Mouse (Mus musculus) forebrain, postnatal 0 days (tissue): ENCODE measurements around the gene Spint1. TPM values are rescaled to one million over a fixed set of nuclear protein-coding genes. Genes with fewer than 3 reads are reported as not detected.
A peak's percentile ranks its signal among the peaks of the same experiment; 100 is the strongest.

Source experiments
- ATAC-seq: fragments of 200-750 bp; cut with Nextera tagmentation; 2 replicates; pipeline ENCODE4 v1.8.0; 2017; ENCODE audit warnings: mild to moderate bottlenecking, moderate library complexity
- DNase-seq: peaks from one replicate; pipeline ENCODE4 v3.0.0-alpha.2; 2015
- H3K27ac ChIP-seq: fragments of 300-500 bp; sonication (generic); 2 replicates; pipeline ENCODE4 v1.5.1; 2014; ENCODE audit warnings: low read depth, mild to moderate bottlenecking, antibody characterized with exemption, low read length, moderate library complexity, mixed read lengths
- H3K27me3 ChIP-seq: fragments of 300-500 bp; sonication (generic); 2 replicates; pipeline ENCODE4 v1.6.1; 2014; ENCODE audit warnings: mild to moderate bottlenecking, low read length, mixed read lengths; ENCODE audit not compliant: insufficient read depth
- H3K36me3 ChIP-seq: fragments of 300-500 bp; sonication (generic); 2 replicates; pipeline ENCODE4 v1.6.1; 2014; ENCODE audit warnings: mild to moderate bottlenecking, moderate library complexity; ENCODE audit not compliant: insufficient read depth
- H3K4me1 ChIP-seq: fragments of 300-500 bp; sonication (generic); 2 replicates; pipeline ENCODE4 v1.6.1; 2014; ENCODE audit warnings: antibody characterized with exemption; ENCODE audit not compliant: insufficient read depth
- H3K4me2 ChIP-seq: fragments of 300-500 bp; sonication (generic); 2 replicates; pipeline ENCODE4 v1.6.1; 2014; ENCODE audit warnings: low read depth, mild to moderate bottlenecking, moderate library complexity
- H3K4me3 ChIP-seq: fragments of 300-500 bp; sonication (generic); 2 replicates; pipeline ENCODE4 v1.5.1; 2014; ENCODE audit warnings: low read depth, low read length, mixed read lengths
- H3K9ac ChIP-seq: fragments of 300-500 bp; sonication (generic); 2 replicates; pipeline ENCODE4 v1.6.1; 2014; ENCODE audit warnings: mild to moderate bottlenecking
- H3K9me3 ChIP-seq: fragments of 300-500 bp; sonication (generic); 2 replicates; pipeline ENCODE4 v1.6.1; 2016; ENCODE audit warnings: low read length
- CTCF ChIP-seq: sonication (generic); IDR thresholded peaks from 2 replicates; pipeline ENCODE4 v1.5.1; 2016; ENCODE audit warnings: antibody characterized with exemption, control low read depth, low read depth
- WGBS: fragments of 180-500 bp; shearing (Covaris S2); extraction: QIAGEN DNeasy Blood & Tissue Kit; methylation state at CpG from one replicate; pipeline ENCODE4 v1.1.7; 2014; 5-methylcytosine and 5-hydroxymethylcytosine counted together
- polyA plus RNA-seq: library from polyadenylated mRNA; unstranded; fragments of >200 nt; fragmentation: Nextera tagmentation; extraction: Ambion mirVana; gene quantifications from 2 replicates; pipeline ENCODE4 v1.2.1, GENCODE M21; 2015
- total RNA-seq: library from RNA; depleted of rRNA; stranded (reverse); fragments of >200 nt; gene quantifications from 2 replicates; pipeline ENCODE4 v1.2.3, GENCODE M21; 2014

Gene Spint1
- total and polyA plus RNA-seq, 2 experiments from 2014 or later: 1.1 to 1.6 TPM

DNA sequence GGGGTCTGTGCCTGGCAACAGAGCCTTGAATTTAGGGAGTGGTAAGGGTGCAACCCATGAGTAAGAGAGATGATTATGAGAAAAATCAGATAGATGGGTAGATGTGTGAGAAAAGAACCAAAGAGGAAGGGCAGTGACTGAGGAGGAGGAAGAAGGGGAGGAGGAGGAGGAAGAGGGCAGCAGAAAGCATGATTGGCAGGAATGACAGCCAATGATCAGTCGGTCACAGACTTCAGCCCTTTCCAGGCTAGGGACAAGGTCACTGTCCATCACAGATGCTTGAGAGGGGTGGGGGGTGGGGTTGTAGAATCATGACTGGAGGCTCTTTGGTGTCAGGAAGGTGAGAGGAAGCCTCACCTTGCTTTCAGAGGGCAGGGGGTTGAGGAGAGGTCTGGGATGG is 23.4 kb downstream of the Spint1 start:
- no peaks in the 10 kb centered on the region for H3K36me3 ChIP-seq
- DNase-seq (no peak), ATAC-seq (no peak)
- no peak overlapping the region for H3K27ac ChIP-seq
- H3K4me1 ChIP-seq: no peaks in the 10 kb centered on the region
- no peaks in the 10 kb centered on the region for H3K9me3 ChIP-seq
- H3K27me3 ChIP-seq: peaks cover 2% of the 10 kb centered on the region; the same call in 1 of the 2 replicates
- no peak overlapping the region for H3K9ac ChIP-seq
- H3K4me3 ChIP-seq: no peak overlapping the region
- no peak for TF ChIP-seq CTCF
- no peak overlapping the region for H3K4me2 ChIP-seq
- WGBS: 78% methylated on average over 1 of the region's 1 CpGs

GRCm38 (mm10) chr2:119261326-119261725 is 24.2 kb downstream of the Spint1 start:
- TF ChIP-seq CTCF: no peak
- Histone ChIP-seq H3K4me2 (no peak overlapping the region), H3K9ac (no peak overlapping the region), H3K9me3 (no peaks in the 10 kb centered on the region), H3K27me3 (no peaks in the 10 kb centered on the region), H3K36me3 (no peaks in the 10 kb centered on the region), H3K4me1 (no peaks in the 10 kb centered on the region), H3K27ac (no peak overlapping the region), H3K4me3 (no peak overlapping the region)
- 51% methylated on average over 2 of the region's 2 CpGs for WGBS
- ATAC-seq: no peak
- no peak for DNase-seq

DNA sequence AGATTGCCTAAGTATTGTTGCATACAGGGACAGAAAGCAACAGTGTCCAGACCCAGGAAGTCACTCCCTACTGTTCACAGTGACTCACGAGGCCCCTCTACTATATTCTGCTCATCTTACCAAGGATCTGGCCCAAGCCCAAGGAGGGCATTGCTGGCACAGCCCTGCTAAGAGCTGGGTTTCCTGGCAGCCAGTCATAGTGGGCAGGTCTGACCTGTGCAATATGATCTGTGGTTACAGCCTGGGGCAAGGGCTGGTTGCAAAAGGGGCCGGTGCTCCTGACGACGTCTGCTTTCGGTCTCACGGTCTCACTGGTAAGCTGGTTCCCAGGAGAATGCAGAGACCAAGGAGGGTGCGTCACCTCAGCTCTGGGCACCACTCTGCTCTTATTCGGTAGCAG is 25.8 kb downstream of the Spint1 start:
- TF ChIP-seq CTCF: no peak
- no peak overlapping the region for H3K4me2 ChIP-seq
- ATAC-seq: peak; percentile 48; the same call in 1 of the 2 replicates
- H3K4me1 ChIP-seq: no peaks in the 10 kb centered on the region
- WGBS: 23% methylated on average over 8 of the region's 8 CpGs
- no peaks in the 10 kb centered on the region for H3K9me3 ChIP-seq
- H3K27me3 ChIP-seq: no peaks in the 10 kb centered on the region
- no peaks in the 10 kb centered on the region for H3K36me3 ChIP-seq
- no peak overlapping the region for H3K9ac ChIP-seq
- no peak for DNase-seq
- no peak overlapping the region for H3K27ac ChIP-seq
- no peak overlapping the region for H3K4me3 ChIP-seq

DNA sequence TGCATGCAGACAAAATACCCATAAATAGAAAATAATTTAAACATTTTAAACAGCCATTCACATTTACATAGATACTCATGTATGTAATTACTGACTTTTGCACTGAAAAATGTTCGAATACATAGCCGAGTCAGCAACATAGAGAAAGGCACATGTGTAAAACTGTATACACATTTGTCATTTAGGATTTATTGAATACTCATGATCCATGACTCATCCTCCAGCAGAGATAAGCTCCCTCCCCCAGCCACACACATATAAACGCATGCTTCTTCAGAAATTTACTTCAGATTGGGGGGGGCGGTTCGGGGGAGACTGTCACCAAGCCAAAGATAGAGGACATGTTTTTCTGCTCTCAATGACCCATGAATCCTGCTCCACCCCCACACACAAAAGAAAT is 26.7 kb downstream of the Spint1 start:
- TF ChIP-seq CTCF: no peak
- DNase-seq (no peak), ATAC-seq (no peak)
- 81% methylated on average over 5 of the region's 5 CpGs for WGBS
- H3K27ac ChIP-seq: no peak overlapping the region
- no peaks in the 10 kb centered on the region for H3K9me3 ChIP-seq
- no peak overlapping the region for H3K4me3 ChIP-seq
- H3K36me3 ChIP-seq: no peaks in the 10 kb centered on the region
- no peak overlapping the region for H3K4me2 ChIP-seq
- H3K27me3 ChIP-seq: no peaks in the 10 kb centered on the region
- no peak overlapping the region for H3K9ac ChIP-seq
- peaks cover under 1% of the 10 kb centered on the region; the same call in 1 of the 2 replicates for H3K4me1 ChIP-seq

DNA sequence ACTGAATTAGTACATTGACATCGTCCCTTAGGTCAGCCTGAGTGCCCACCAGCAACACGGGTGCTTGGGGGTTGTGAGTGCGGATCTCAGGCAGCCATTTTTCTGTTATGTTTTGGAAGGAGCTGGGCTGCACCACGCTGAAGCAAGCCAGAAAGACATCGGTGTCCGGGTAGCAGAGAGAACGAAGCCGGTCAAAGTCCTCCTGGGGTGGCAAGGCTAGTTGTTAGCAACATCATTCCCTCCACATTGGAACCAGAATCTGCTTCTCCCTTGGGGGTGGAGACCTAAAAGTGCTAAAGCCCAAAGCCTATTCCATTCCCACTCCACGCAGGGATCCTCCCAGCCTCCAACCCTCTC is 33.1 kb downstream of the Spint1 start:
- H3K9ac ChIP-seq: peak overlapping the region; percentile 91
- peak overlapping the region; percentile 79 for H3K4me2 ChIP-seq
- ATAC-seq (no peak), DNase-seq (no peak)
- no peaks in the 10 kb centered on the region for H3K9me3 ChIP-seq
- H3K27me3 ChIP-seq: no peaks in the 10 kb centered on the region
- H3K4me3 ChIP-seq: peak overlapping the region; percentile 75
- H3K4me1 ChIP-seq: peaks cover 17% of the 10 kb centered on the region; the same call in 1 of the 2 replicates
- no peak for TF ChIP-seq CTCF
- peak overlapping the region; percentile 77; the same call in 1 of the 2 replicates for H3K27ac ChIP-seq
- no peaks in the 10 kb centered on the region for H3K36me3 ChIP-seq
- WGBS: 49% methylated on average over 9 of the region's 9 CpGs

DNA sequence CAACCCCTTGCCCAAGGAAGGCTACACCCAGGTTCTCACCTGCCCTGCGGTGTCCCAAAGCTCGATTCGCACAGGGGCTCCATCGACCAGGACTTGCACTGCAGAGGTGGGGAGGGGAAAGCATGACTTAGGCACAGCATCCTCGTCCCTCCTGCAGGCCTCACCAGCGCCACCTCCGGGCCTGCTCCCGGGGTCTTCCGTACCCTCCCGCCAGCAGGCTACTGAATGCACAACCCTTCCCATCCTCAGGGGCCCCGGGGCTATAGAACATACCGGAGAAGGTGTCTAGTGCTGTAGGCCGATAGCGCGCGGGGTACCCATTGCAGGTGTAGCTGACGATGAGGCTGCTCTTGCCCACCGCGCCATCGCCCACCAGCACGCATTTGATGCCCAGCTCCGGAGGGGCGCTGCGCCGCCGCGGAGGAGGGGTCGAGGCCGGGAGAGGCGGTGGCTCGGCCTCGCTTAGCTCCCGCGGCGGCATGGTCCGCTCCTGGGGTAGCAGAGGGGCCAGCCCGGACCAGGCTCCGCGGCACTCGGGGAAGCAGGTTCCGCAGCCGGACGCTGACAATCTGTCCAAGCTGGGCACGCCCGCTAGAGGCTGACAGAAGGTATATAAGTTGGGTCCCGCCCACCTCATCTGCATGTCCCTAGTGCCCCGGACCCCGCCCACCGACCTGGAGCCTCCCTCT is 33.6 kb downstream of the Spint1 start, which contains the start of gene Rhov:
Gene Rhov (minus strand): TSS at position 630 of the 689 bp plus-strand sequence.
- ATAC-seq (peak; percentile 94), DNase-seq (peak; percentile 78)
- H3K9ac ChIP-seq: peak within 1 kb of the TSS; percentile 91
- TF ChIP-seq CTCF: peak; percentile 75
- peak within 1 kb of the TSS; percentile 77 for H3K27ac ChIP-seq
- H3K4me2 ChIP-seq: peak within 1 kb of the TSS; percentile 79
- under 1% methylated on average over 49 of the region's 49 CpGs for WGBS
- peak within 1 kb of the TSS; percentile 75 for H3K4me3 ChIP-seq
- H3K36me3 ChIP-seq: no peaks in the 10 kb centered on the region
- no peaks in the 10 kb centered on the region for H3K27me3 ChIP-seq
- no peaks in the 10 kb centered on the region for H3K9me3 ChIP-seq
- H3K4me1 ChIP-seq: peaks cover 17% of the 10 kb centered on the region; the same call in 1 of the 2 replicates

DNA sequence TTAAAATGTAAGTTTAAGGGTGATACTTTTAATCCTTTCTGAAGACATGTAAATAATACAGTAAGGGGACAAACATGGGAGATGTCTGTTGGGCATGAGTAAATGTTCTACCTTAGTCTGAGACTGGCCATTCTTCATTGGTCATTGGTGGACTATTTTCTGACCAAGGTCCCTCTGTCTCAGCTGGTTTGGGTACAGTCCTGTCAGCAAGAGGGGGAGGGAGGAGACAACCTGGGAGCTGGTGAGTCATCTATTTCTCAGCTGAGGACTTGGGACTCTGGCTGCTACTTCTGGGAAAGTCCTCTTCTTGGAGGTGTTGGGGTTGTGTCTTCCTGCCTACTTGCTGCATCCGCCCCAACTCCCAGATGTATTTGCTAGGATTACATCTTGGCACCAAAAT is 37.0 kb downstream of the Spint1 start:
- TF ChIP-seq CTCF: no peak
- Histone ChIP-seq H3K4me2 (no peak overlapping the region), H3K27ac (no peak overlapping the region), H3K27me3 (no peaks in the 10 kb centered on the region), H3K4me1 (peaks cover 13% of the 10 kb centered on the region; the same call in 1 of the 2 replicates), H3K4me3 (no peak overlapping the region), H3K9ac (no peak overlapping the region), H3K9me3 (no peaks in the 10 kb centered on the region), H3K36me3 (no peaks in the 10 kb centered on the region)
- ATAC-seq (no peak), DNase-seq (no peak)
- whole genome bisulfite sequencing: 84% methylated on average over 1 of the region's 1 CpGs
